Mouse (Mus musculus) heart, adult 11 months (tissue): ENCODE measurements around the gene Eci2.
A peak's percentile ranks its signal among the peaks of the same experiment; 100 is the strongest.
"Not testable (repeated sequence)": the region's sequence is repeated elsewhere in the genome, so short reads cannot be mapped to it uniquely, and the experiment has no call there.

ENCODE experiments used
- DNase-seq: peaks from one replicate; pipeline ENCODE4 v3.0.0; 2022

Gene Eci2

DNA sequence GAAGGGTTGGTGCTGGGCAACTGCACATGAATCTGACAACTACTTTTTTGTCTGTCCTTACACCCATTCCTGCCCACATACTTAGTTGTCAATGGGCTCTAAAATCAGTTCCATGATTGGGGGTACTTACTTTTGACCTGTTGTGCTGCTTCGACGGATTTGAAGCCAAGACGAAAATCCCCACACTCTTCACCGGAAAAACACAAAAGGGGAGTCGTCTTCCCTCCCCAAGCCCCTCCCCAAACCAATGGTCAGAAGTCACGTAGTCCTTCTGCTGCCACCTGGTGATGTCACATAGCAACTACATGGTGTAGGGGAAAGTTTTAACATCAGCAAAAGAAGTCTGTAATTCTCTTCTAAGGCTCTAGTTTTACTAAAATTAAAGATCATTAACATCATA lies at the start of gene Eci2:
Gene Eci2 (minus strand): TSS at position 218 of the 400 bp plus-strand sequence.
- DNase-seq = peak; percentile 90

- DNase-seq = peak; percentile 37
These were observed 48.0 kb upstream of the Eci2 start for GRCm38 (mm10) chr13:35074862-35075261.

DNA sequence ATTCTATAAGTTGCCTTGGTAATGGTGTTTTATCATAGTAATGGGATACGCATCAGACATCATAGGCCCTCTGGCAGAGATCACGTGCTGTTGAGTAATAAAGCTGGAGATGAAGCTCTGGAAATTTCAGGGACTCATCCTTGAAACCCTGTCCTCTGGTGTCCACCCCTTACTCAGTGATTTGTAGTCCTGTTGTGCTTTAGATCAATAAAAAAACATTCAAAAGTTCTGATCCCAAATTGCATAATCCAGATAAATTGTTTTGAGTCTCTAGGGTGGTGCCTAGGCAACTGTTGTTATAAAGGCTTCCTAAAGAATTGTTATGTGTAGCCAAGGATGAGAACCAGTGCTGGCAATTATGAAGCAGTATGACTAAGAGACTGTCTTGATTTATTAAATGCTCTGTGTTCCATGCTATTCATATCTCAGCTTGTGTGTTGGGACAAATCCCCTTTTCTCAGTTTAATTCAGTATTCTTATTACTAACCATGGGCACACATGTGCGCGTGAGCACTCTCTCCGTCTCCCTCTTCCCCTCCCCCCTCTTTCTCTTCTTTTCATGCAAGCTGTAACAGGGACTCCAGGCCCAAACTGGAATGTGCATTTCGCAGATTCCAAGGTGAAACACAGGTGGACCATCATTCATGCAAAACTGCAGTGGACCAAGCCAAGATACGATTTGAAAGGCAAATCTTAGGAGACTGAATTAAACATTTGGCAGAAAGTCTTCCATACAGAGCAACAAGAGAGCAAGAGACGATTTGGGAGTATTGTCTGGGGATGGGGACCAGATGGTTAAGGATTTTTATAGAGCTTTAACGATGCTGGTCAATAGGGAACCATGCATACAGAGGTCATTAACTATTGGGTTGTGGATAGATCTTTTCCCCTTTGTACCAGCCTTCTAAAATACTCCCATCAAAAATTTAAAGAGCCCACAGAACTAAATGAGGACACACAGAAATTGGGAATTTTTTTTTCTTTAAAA lies 43.9 kb upstream of the Eci2 start:
- DNase-seq = peak; percentile 64

- DNase-seq = peak; percentile 93
These were observed 40.2 kb upstream of the Eci2 start for GRCm38 (mm10) chr13:35067084-35067483.

DNA sequence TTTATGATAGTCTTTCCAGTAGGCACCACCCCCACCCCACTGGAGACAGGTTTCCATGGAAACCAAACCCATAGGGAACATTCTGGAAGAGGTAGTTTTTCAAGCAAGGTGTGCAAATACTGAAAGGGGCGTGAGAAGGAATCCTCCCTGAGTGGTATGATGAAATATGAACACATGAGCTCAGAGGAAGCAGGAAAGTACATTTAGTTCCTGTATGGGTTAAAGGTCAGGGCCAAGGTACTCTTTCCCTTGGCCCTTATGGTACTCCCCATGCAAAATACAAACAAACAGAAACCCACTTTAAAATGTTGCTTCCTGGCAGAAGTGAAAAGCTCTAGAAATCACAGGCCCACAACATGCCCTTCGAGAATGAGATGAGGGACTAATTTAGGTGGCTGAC lies 39.1 kb upstream of the Eci2 start:
- peak; percentile 15 for DNase-seq

DNA sequence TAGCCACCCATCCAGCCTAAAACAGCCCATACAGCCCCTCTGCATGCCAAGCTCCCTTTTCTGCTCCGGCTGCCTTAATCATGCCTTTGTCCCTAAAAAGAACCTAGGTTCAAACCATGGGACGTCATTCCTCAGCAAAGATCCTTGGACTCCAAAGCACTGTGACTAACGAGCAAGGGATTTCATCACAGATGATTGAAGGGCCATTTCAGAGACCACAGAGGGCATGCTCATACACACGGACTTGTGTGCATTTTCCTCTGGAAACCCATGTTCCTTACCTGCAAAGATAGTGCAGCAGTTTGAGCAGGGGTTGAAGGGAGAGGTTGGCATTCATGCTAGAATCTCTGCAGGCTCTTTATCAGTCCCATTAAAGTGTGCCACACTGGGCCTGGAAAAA lies 37.5 kb upstream of the Eci2 start:
- DNase-seq = peak; percentile 62

- DNase-seq = no peak
These were observed 31.2 kb upstream of the Eci2 start for GRCm38 (mm10) chr13:35058145-35058544.

GRCm38 (mm10) chr13:35036486-35036885 lies 9.6 kb upstream of the Eci2 start:
- peak; percentile 76 for DNase-seq

- DNase-seq = peak; percentile 44
These were observed 8.8 kb upstream of the Eci2 start for GRCm38 (mm10) chr13:35035731-35036130.

DNA sequence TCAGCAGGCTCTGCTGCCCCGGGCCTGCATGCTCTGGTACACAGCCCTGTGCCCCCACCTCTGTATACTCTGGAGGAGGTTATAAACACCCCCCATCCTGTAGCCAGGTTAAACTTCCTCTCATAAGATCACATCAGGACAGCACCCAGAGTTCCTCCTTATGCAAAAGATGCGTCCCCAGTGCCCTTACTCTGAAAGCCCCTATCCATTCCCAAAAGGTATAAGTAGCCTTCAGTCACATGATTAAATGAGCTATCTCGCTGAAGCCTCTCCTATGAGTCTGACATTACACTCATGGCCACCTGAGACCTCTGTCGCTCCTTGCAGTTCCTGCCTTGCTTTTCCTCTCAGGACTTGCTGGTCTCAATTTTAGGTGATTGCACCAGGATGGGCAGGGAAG lies 6.7 kb upstream of the Eci2 start:
- DNase-seq = peak; percentile 70

DNA sequence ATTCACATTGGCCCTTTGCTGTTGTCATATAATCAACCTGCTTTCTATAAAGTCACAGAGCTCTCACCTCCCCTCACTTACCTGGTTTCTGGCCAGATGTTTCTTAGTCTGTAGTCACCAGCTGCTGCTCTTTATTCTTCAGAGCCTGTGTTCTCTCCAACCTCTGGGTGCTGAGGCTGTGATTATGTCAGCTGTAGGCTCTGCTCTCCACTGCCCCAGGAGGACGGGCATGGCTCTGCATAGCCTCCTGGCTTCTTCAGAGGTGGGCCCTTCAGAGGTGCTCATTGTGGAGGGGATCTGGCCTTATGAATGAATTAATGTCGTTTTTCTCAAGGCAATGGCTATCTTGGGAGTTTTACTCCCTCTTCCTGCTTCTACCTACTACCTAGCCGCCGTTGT lies 4.8 kb upstream of the Eci2 start:
- DNase-seq = no peak

- DNase-seq = peak; percentile 11
These were observed 4.2 kb upstream of the Eci2 start for GRCm38 (mm10) chr13:35030979-35031683.

DNA sequence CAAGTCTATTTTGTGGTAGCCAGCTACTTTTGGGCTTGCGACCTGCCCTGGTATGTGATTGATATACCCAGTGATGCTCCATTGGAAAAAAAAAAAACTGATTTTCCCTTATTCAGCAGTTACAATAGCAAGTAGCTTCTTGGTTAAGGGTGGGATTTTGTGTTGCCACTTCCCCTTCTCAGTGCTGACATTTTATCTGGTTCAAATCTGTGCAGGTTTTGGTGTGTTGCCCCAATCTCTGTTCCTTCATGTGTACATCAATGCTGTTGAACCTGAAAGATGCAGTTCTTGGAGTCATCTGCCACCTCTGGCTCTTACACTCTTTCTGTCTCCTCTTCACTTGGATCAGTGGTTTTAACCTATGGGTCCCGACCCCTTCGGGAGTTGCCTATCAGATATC lies 1.5 kb upstream of the Eci2 start:
- no peak for DNase-seq

GRCm38 (mm10) chr13:35023401-35023800 lies 3.5 kb downstream of the Eci2 start:
- not testable (repeated sequence) for DNase-seq

- no peak for DNase-seq
These were observed 6.5 kb downstream of the Eci2 start for GRCm38 (mm10) chr13:35020383-35020782.

GRCm38 (mm10) chr13:35018866-35019536 lies 7.9 kb downstream of the Eci2 start:
- no peak for DNase-seq

DNA sequence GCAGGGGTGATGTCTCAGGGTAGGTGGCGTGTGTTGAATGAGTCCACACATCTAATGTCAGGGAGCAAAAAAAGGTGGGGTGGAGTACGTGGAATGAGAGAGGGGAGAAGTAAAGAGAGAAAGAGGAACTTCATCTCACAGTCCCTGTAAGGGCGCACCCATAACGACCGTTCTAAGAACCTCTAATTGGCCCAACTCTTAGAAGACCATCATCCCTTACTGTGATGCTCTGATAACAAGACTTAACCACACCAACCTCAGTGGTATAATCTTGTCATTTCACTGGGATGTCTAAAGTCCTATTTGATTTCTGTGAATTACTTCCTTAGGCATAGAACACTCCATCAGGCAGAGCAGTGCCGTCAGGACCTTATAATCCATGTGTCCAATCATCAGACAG lies 9.5 kb downstream of the Eci2 start:
- DNase-seq = no peak

GRCm38 (mm10) chr13:35016067-35016466 lies 10.8 kb downstream of the Eci2 start:
- DNase-seq = no peak

GRCm38 (mm10) chr13:34995925-34996324 lies 31.0 kb downstream of the Eci2 start:
- DNase-seq = peak; percentile 73

DNA sequence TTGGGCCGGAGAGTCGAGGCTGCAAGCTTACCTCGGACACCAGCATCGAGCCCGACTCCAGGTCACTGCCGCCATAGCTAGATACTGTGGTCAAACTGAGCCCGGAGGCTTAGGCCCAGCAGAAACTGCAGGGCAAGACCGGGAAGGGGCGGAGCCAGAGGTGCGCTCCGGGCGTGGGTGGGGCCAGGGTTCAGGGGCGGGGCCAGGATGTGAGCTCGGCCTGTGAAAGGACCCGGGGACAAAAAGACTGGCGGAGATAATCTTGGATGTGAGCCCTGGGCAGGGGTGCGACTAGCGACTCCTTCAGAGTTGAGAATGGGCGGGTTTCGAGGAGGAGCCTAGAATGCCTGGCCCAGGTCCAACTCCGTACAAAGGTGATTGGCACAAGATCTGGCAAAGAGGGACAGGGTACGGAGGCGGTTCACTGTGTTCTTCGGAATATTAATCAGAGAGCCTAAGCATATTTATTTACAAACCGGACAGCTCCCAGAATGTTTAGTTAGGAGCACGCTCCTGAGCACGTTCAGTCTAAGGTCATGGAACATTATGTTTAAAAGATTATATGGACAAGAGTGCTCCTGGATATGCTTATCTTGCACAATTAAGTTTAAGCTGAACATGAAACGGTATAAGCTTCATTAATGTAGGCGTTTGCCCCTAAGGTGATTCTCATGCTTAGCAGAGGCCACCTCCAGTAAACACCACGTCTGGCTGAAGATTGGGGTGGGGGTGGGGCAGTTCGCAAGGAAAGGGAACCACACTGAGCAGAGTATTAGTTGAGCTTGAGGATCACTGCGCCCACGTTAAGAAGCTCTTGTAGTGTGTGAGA lies 32.7 kb downstream of the Eci2 start:
- DNase-seq = peak; percentile 100

DNA sequence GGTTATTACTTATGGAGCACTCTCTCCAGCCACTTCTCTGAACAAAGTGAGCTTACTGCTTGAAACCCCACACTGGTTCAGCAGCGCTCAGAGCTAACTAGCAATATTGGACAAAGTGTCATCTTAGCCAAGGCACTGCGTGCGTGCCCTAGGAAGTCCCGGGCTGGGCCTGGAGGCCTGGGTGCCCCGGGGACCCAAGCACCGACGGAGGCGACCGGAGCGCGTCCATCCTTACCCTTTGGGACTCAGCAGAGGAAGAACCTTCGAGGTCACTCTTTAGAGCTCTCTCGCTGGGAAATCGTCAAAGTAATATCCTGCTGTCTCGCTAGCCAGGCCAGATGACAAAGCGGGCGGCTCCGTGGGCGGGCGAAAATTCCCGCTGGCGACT lies 33.3 kb downstream of the Eci2 start:
- DNase-seq = no peak

DNA sequence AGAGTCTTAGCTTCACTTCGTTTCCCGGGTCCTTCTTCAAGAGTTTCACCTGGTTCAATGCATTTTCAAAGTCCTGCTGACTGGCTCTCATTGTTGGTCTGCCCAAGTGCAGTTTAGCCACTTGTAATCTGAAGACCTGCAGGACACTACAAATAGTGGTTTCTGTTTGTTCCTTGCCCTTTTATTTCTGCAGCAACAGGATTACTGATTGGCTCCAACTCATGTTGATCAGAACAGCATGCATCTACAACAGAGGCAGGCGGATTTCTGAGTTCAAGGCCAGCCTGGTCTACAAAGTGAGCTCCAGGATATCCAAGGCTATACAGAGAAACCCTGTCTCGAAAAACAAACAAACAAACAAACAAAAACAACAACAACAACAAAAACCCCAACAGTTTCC lies 33.8 kb downstream of the Eci2 start:
- DNase-seq = no peak
